Mouse (Mus musculus): ENCODE results near the gene Slc1a2. TPM values are rescaled to one million over a fixed set of nuclear protein-coding genes. Genes with fewer than 3 reads are reported as not detected.

The Slc1a2 gene
- total and polyA plus RNA-seq, 3 experiments: 0.05 TPM; not detected in 2

- no peaks in the 10 kb centered on the region for H3K36me3 ChIP-seq (replicated peaks)
- no peaks in the 10 kb centered on the region for H3K9me3 ChIP-seq (replicated peaks)
These were observed 11.1 kb downstream of the Slc1a2 start for GRCm38 (mm10) chr2:102669580-102669979.

DNA sequence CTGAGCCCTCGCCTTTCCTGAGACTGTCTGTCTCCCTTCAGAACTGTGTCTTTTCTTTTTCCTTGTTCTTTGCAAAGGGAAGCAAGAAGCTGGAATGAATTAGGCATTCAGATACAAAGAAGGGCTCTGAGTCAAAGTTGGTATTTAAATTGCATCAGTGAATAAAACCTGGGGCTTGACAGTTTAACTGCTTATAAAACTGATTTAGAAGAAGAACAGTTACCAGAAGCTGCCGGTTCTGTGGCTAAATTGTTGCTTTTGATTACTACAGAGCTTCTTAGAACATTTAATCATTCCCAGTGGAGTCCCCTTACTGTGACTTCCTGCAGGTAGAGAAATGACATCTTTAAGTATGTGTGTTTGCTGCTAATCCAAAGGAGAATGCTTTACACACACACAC is 16.1 kb downstream of the Slc1a2 start:
- Histone ChIP-seq H3K9me3 (replicated peaks) (no peaks in the 10 kb centered on the region), H3K4me3 (ENCODE audit: low read depth, low read length) (no peak overlapping the region), H3K4me1 (ENCODE audit: insufficient read depth, low read depth, low read length) (no peaks in the 10 kb centered on the region), H3K36me3 (replicated peaks) (no peaks in the 10 kb centered on the region), H3K27me3 (ENCODE audit: insufficient read depth, low read length) (peaks cover 14% of the 10 kb centered on the region)
- ATAC-seq (ENCODE audit: extremely low read depth, insufficient number of reproducible peaks, low FRiP score, poor library complexity, severe bottlenecking): no peak
- TF ChIP-seq GATA2 (IDR thresholded peaks at IDR 0.05; ENCODE audit: borderline replicate concordance, low read depth, low read length) (no peak), CTCF (IDR thresholded peaks at IDR 0.05; ENCODE audit: low read depth, low read length) (no peak), TAL1 (conservative IDR thresholded peaks at IDR 0.05; ENCODE audit: low read depth, low read length) (no peak), POLR2AphosphoS5 (IDR thresholded peaks at IDR 0.05; ENCODE audit: insufficient replicate concordance, low read depth, low read length) (no peak), GATA1 (IDR thresholded peaks at IDR 0.05; ENCODE audit: borderline replicate concordance, low read length) (no peak)
- DNase-seq (ENCODE audit: low spot score): no peak

More at GRCm38 (mm10) chr2:102669580-102669979, 11.1 kb downstream of the Slc1a2 start:
- no peaks in the 10 kb centered on the region for H3K4me1 ChIP-seq (ENCODE audit: insufficient read depth, low read depth, low read length)
- H3K4me3 ChIP-seq (ENCODE audit: low read depth, low read length): no peak overlapping the region
- no peak for TF ChIP-seq POLR2AphosphoS5 (IDR thresholded peaks at IDR 0.05; ENCODE audit: insufficient replicate concordance, low read depth, low read length)
- no peak for TF ChIP-seq GATA2 (IDR thresholded peaks at IDR 0.05; ENCODE audit: borderline replicate concordance, low read depth, low read length)
- no peak for TF ChIP-seq GATA1 (IDR thresholded peaks at IDR 0.05; ENCODE audit: borderline replicate concordance, low read length)
- TF ChIP-seq CTCF (IDR thresholded peaks at IDR 0.05; ENCODE audit: low read depth, low read length): no peak
- no peak for TF ChIP-seq TAL1 (conservative IDR thresholded peaks at IDR 0.05; ENCODE audit: low read depth, low read length)
- peaks cover 18% of the 10 kb centered on the region; the same call in 1 of the 2 replicates for H3K27me3 ChIP-seq (ENCODE audit: insufficient read depth, low read length)
- ATAC-seq (ENCODE audit: extremely low read depth, insufficient number of reproducible peaks, low FRiP score, poor library complexity, severe bottlenecking) (no peak), DNase-seq (ENCODE audit: low spot score) (no peak)

DNA sequence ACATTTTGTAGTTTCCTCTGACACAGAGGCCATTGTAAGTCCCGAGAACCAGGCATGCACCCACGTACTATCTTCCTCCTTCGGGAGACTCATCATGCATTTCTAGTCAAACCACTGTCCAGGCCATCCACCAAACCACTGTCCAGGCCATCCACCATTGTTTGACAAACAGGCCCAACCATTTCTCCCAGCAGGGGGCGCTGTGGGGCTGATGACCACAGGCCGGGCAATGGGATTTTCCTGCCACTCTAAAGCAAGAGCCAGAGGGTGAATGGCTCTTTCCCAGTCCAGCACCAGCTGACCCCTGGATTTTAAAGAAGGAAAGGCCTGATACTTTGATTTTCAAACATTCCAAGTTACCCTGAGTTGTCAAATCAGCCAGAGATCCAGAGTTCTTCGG is 16.8 kb downstream of the Slc1a2 start:
- DNase-seq (ENCODE audit: low spot score): peak; percentile 7
- Histone ChIP-seq H3K9me3 (replicated peaks) (no peaks in the 10 kb centered on the region), H3K4me3 (ENCODE audit: low read depth, low read length) (no peak overlapping the region), H3K27me3 (ENCODE audit: insufficient read depth, low read length) (peaks cover 13% of the 10 kb centered on the region), H3K4me1 (ENCODE audit: insufficient read depth, low read depth, low read length) (no peaks in the 10 kb centered on the region), H3K36me3 (replicated peaks) (no peaks in the 10 kb centered on the region)
- no peak for ATAC-seq (ENCODE audit: extremely low read depth, insufficient number of reproducible peaks, low FRiP score, poor library complexity, severe bottlenecking)
- TF ChIP-seq GATA2 (IDR thresholded peaks at IDR 0.05; ENCODE audit: borderline replicate concordance, low read depth, low read length) (no peak), CTCF (IDR thresholded peaks at IDR 0.05; ENCODE audit: low read depth, low read length) (peak; percentile 67; the same call in 1 of the 2 replicates)

DNA sequence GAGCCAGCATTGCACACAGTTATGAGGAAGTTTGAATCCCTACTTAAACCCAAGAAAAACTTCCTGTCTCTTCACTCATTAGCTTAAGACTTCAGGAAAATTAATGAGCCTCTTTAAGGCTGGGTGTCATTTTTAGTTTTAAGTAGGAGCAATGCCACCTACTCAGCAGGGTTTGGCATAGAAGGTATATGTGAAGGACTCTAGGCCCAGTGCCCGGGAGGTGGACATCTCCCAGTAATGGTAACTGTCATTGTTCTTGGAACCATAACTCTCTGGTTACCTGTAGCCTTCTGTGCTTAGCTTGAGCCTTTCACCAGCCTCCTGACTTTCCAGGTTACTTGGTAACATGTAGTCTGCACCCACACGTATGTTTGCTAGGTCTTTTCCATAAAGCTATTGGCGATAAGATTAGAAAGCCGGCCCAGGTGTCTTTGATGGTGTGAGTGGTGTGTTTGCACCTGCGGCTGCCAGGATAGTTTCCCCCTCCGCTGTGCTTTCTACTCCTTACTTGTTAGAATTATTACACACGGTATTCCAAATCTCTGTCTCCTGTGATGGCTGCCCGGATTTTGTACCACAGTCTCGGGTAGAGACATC is 18.4 kb downstream of the Slc1a2 start:
- ATAC-seq (ENCODE audit: extremely low read depth, insufficient number of reproducible peaks, low FRiP score, poor library complexity, severe bottlenecking): no peak
- Histone ChIP-seq H3K4me1 (ENCODE audit: insufficient read depth, low read depth, low read length) (no peaks in the 10 kb centered on the region), H3K36me3 (replicated peaks) (no peaks in the 10 kb centered on the region), H3K27me3 (ENCODE audit: insufficient read depth, low read length) (peaks cover 27% of the 10 kb centered on the region), H3K9me3 (replicated peaks) (no peaks in the 10 kb centered on the region), H3K4me3 (ENCODE audit: low read depth, low read length) (no peak overlapping the region)
- TF ChIP-seq CTCF (IDR thresholded peaks at IDR 0.05; ENCODE audit: low read depth, low read length) (no peak), TAL1 (conservative IDR thresholded peaks at IDR 0.05; ENCODE audit: low read depth, low read length) (no peak), GATA2 (IDR thresholded peaks at IDR 0.05; ENCODE audit: borderline replicate concordance, low read depth, low read length) (no peak), POLR2AphosphoS5 (IDR thresholded peaks at IDR 0.05; ENCODE audit: insufficient replicate concordance, low read depth, low read length) (no peak), GATA1 (IDR thresholded peaks at IDR 0.05; ENCODE audit: borderline replicate concordance, low read length) (no peak)
- no peak for DNase-seq (ENCODE audit: low spot score)

DNA sequence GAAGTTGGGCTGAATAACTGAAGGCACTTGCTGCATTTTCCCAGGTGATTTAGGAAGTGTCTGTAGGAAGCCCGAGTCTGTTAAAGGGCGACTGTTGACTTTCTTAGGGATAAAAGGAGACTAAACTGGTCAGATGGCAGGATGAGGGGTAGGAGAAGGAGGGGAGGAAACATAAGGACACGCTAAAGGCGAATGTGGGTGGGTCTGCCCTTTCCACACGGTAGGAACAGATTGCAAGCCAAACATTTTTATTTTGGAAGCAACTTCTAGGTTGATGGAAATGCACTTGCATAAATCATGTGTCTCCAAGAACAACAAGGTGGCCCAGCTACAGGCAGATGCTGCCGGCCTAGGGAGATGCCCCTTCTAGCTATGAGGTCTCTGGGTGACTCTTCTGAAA is 18.9 kb downstream of the Slc1a2 start:
- TF ChIP-seq GATA2 (IDR thresholded peaks at IDR 0.05; ENCODE audit: borderline replicate concordance, low read depth, low read length) (no peak), CTCF (IDR thresholded peaks at IDR 0.05; ENCODE audit: low read depth, low read length) (no peak), TAL1 (conservative IDR thresholded peaks at IDR 0.05; ENCODE audit: low read depth, low read length) (no peak), GATA1 (IDR thresholded peaks at IDR 0.05; ENCODE audit: borderline replicate concordance, low read length) (no peak), POLR2AphosphoS5 (IDR thresholded peaks at IDR 0.05; ENCODE audit: insufficient replicate concordance, low read depth, low read length) (no peak)
- Histone ChIP-seq H3K4me1 (ENCODE audit: insufficient read depth, low read depth, low read length) (no peaks in the 10 kb centered on the region), H3K27me3 (ENCODE audit: insufficient read depth, low read length) (peaks cover 32% of the 10 kb centered on the region), H3K36me3 (replicated peaks) (no peaks in the 10 kb centered on the region), H3K4me3 (ENCODE audit: low read depth, low read length) (no peak overlapping the region), H3K9me3 (replicated peaks) (no peaks in the 10 kb centered on the region)
- ATAC-seq (ENCODE audit: extremely low read depth, insufficient number of reproducible peaks, low FRiP score, poor library complexity, severe bottlenecking) (no peak), DNase-seq (ENCODE audit: low spot score) (no peak)

DNA sequence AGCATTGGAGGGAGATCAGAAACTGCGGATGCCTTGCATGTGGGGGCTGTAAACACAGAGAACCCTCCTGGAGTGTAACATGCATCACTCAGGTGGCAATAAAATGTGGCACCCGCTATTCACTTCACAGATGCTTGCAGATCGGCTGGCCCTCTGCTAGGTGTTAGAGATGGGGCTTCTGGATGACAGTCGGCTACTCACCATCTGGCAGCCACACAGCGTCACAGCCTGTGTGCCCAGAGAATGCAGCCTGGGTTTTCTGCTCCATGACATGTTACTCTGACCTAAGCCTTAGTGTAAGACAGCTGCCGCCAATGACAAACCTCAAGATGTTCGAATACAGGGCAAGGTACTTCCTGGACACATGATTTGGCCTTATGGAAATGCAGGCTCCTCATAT is 22.9 kb downstream of the Slc1a2 start:
- TF ChIP-seq POLR2AphosphoS5 (IDR thresholded peaks at IDR 0.05; ENCODE audit: insufficient replicate concordance, low read depth, low read length) (no peak), TAL1 (conservative IDR thresholded peaks at IDR 0.05; ENCODE audit: low read depth, low read length) (no peak), CTCF (IDR thresholded peaks at IDR 0.05; ENCODE audit: low read depth, low read length) (no peak), GATA2 (IDR thresholded peaks at IDR 0.05; ENCODE audit: borderline replicate concordance, low read depth, low read length) (no peak), GATA1 (IDR thresholded peaks at IDR 0.05; ENCODE audit: borderline replicate concordance, low read length) (no peak)
- H3K4me3 ChIP-seq (ENCODE audit: low read depth, low read length): no peak overlapping the region
- H3K36me3 ChIP-seq (replicated peaks): no peaks in the 10 kb centered on the region
- no peak for ATAC-seq (ENCODE audit: extremely low read depth, insufficient number of reproducible peaks, low FRiP score, poor library complexity, severe bottlenecking)
- H3K27me3 ChIP-seq (ENCODE audit: insufficient read depth, low read length): peaks cover 34% of the 10 kb centered on the region
- H3K4me1 ChIP-seq (ENCODE audit: insufficient read depth, low read depth, low read length): no peaks in the 10 kb centered on the region
- DNase-seq (ENCODE audit: low spot score): no peak
- no peaks in the 10 kb centered on the region for H3K9me3 ChIP-seq (replicated peaks)
